Mouse (Mus musculus): ENCODE data around the gene Gadd45b. TPM values are rescaled to one million over a fixed set of nuclear protein-coding genes. Genes with fewer than 3 reads are reported as not detected.

Gene Gadd45b
- polyA plus RNA-seq, 1 experiment from 2014 or later = 32.7 TPM

DNA sequence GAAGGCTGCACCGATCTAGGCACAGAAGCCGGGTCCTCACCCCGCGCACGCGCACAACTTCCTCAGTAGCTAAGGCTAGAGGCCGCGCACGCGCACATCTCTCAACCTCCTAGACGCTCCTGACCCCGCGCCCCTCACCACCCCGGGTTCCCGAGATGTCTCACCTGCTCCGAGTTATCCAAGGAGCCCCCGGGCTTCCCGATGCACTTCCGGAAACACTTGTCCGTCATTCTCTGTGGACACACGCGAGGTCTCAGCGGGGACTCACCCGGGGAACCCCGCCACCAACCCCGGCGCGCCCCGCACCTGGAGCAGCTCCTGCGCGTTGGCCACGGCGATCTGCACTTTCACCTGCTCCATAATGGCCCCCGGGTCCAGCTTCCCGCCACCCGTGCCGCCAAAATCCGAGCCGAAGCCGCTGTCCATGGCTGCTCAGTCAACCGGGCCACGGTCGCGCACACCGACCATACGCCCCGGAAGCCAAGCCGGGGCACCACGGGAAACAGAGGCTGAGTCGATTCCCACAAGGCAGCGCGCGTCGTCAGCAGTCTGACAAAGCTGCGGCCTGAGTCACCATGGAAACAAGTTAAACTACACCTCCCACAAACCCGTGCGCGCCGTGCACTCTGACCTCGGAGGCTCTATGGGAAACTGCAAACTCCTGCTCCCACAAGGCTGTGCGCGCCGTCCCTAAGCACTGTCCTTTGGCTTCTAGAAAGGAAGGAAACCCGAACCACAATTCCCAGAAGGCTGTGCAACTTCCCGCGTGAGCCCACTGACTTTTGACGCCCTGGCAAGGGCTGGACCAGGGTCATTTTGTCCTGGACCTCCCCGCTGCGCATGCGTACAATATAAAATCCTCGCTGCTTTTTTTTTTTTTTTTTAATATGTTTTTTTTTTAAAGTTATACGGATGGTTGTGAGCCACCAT is 29.3 kb upstream of the Gadd45b start, which contains the start of gene Timm13:
Gene Timm13 (minus strand): TSS at position 652 of the 930 bp plus-strand sequence.
- Histone ChIP-seq H3K9ac (peak within 1 kb of the TSS; percentile 88), H3K4me2 (replicated peaks) (peak within 1 kb of the TSS; percentile 97), H3K27me3 (peaks cover 5% of the 10 kb centered on the region; the same call in 1 of the 2 replicates), H3K36me3 (peaks cover 60% of the 10 kb centered on the region), H3K4me1 (peaks cover 22% of the 10 kb centered on the region), H3K9me3 (no peaks in the 10 kb centered on the region), H3K4me3 (peak within 1 kb of the TSS; percentile 91), H3K27ac (peak within 1 kb of the TSS; percentile 81)
- ATAC-seq (ENCODE audit: low FRiP score, low read depth) = peak; percentile 95
- WGBS = under 1% methylated on average over 72 of the region's 72 CpGs

DNA sequence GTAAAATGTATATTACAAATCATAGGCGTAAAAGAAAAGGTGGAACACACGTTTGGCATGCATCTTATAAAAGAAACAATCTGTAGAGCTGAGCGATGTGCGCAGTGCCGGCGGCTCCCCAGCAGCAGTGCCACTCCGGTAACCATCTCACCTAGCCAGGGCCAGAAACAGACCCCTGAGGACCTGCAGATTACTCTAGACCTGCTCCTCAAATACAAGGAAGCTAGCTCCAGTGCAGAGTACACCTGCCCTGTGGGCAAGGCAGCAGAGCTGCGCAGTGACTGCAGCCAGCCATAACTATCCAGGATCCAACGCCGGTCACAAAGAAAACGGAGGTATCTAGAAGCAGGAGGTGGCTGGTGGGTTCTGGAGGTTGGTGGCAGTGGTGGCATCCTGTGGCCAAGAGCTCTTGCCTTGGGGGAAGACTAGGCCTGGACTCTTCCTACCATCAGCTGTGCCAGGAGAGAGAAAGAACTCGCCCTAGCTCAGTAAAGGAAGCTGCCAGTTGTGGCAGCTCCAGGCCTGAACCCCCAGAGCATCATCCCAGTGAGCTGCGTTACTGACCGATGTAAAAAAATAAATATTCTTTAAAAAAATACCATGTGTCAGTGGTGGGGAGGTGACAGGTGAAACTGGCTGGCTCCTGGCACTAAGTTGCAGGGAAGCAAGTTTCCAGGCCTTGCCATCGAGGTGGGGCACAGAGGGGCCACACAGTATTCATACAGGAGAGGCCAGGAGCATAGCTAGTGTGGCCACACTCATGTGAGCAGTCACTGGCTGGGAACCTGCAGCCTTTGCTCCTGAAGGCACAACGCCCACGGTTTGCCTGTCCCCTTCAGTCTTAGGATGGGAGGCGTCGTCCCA is 28.2 kb upstream of the Gadd45b start:
- no peak for ATAC-seq (ENCODE audit: low FRiP score, low read depth)
- peak overlapping the region; percentile 50 for H3K4me2 ChIP-seq (replicated peaks)
- WGBS = 88% methylated on average over 19 of the region's 19 CpGs
- H3K27ac ChIP-seq = peak overlapping the region; percentile 70
- peaks cover 22% of the 10 kb centered on the region for H3K4me1 ChIP-seq
- H3K27me3 ChIP-seq = peaks cover 5% of the 10 kb centered on the region; the same call in 1 of the 2 replicates
- H3K9me3 ChIP-seq = no peaks in the 10 kb centered on the region
- peak overlapping the region; percentile 39 for H3K9ac ChIP-seq
- H3K4me3 ChIP-seq = peak overlapping the region; percentile 91
- peaks cover 70% of the 10 kb centered on the region for H3K36me3 ChIP-seq

DNA sequence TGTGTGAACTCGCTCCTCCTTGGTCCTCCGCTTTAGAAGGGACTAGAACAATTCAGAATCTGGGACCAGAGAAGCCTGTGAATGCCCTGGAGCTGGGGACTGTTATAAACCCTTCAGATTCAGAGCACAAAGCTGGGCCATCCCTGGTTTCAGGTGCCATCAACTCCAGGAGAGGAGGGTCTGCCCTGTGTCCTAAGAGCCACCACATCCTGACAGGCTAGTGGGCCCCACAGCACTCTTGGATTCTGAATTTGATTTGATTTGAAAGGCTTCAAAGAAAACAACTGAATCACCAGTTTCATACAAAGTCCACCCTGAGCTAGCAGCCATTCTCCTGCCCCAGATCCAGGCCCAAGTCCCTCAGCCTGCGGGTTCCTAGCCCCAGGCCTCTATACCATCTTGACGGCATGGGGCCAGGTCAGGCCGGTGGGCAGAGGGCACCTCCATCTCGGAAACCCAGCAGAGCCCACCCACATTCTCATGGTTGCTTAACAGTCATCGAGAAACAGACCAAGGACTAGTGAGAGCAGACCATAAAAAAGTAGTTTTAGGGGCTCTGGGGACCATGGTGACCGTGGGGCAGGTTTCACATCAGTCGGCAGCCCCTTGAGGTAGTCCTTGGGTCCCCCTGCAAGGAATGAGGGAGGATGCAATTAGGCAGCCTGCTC is 27.5 kb upstream of the Gadd45b start:
- Histone ChIP-seq H3K27me3 (peaks cover 5% of the 10 kb centered on the region; the same call in 1 of the 2 replicates), H3K4me1 (peaks cover 22% of the 10 kb centered on the region), H3K9ac (no peak overlapping the region), H3K4me2 (replicated peaks) (no peak overlapping the region), H3K36me3 (peaks cover 75% of the 10 kb centered on the region), H3K4me3 (no peak overlapping the region), H3K27ac (no peak overlapping the region), H3K9me3 (no peaks in the 10 kb centered on the region)
- 89% methylated on average over 9 of the region's 9 CpGs for WGBS
- no peak for ATAC-seq (ENCODE audit: low FRiP score, low read depth)

DNA sequence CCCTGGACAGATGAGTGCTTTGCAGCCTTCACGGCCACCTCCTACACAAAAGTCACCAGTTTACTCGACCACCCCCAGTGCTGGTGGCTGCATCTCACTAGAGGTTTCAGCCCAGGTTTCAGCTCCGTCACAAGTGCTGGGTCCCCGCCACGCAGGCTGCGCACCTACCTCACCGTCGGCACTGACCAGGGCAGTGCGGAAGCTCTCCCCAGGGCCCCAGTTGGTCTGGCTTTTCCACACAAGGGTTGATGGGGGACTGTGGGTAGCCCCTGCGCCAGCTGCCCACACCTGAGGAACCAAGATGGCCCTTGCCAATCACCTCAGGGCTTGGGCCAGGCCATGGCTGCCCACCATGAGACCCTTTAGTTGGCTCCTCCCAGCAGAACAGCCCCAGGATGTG is 26.6 kb upstream of the Gadd45b start:
- Histone ChIP-seq H3K36me3 (peaks cover 78% of the 10 kb centered on the region), H3K27ac (no peak overlapping the region), H3K4me1 (peaks cover 17% of the 10 kb centered on the region), H3K9ac (no peak overlapping the region), H3K27me3 (no peaks in the 10 kb centered on the region), H3K4me3 (no peak overlapping the region), H3K9me3 (no peaks in the 10 kb centered on the region), H3K4me2 (replicated peaks) (no peak overlapping the region)
- WGBS = 92% methylated on average over 10 of the region's 10 CpGs
- ATAC-seq (ENCODE audit: low FRiP score, low read depth) = no peak

DNA sequence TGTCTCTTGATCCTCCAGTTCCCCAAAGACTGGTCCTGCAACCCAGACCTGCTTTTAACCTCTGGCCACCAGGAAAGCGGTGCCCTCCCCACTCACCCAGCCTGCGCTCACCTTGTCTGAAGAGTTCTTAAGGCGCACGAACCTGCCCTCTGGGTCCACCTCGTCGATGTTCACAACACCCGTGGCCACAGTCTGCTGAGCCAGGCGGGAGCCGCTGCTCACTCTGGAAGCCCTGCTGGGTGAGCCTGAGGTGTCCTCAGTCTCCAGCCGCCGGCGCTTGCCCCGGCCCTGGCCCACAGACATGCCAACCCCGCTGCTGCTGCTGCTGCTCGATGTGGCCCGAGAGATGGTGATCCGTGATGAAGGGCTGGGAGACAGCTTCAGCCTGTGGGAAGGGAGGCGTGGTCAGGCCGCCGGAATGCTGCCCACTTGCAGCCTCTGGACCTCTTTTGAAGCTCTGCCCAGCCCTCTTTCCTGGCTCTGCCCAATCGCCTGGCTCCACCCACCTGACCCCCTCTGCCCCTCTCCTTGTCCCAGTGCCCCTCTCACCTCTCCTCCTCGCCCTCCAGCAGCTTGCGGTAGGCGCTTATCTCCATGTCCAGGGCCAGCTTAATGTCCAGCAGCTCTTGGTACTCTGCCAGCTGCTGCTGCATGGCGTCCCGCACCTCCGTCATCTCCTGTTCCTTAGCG is 25.7 kb upstream of the Gadd45b start:
- peaks cover 78% of the 10 kb centered on the region for H3K36me3 ChIP-seq
- H3K9me3 ChIP-seq = no peaks in the 10 kb centered on the region
- ATAC-seq (ENCODE audit: low FRiP score, low read depth) = no peak
- WGBS = 86% methylated on average over 28 of the region's 28 CpGs
- no peaks in the 10 kb centered on the region for H3K27me3 ChIP-seq
- H3K4me2 ChIP-seq (replicated peaks) = no peak overlapping the region
- no peak overlapping the region for H3K4me3 ChIP-seq
- peaks cover 13% of the 10 kb centered on the region for H3K4me1 ChIP-seq
- H3K27ac ChIP-seq = no peak overlapping the region
- peak overlapping the region; percentile 13; the same call in 1 of the 2 replicates for H3K9ac ChIP-seq

DNA sequence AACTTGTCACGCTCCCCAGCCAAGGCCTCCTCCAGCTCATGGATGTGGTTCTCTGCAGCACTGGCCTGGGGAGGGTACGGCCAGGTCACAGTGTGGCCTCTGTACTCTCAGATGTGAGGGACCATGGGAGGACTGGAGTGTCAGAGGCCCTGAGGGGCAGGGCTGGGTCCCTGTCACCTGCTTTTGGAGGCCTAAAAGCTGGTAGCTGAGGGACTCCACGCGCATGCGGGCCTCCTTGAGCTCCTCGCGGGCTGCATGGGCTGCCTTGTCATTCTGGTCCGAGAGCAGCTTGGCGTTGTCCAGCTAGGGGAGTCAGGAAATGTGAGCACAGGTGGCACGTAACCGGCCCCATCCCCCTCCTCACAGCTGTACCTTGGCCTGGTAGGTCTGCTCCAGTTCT is 25.2 kb upstream of the Gadd45b start:
- no peak overlapping the region for H3K4me3 ChIP-seq
- H3K4me1 ChIP-seq = peaks cover 8% of the 10 kb centered on the region
- H3K9me3 ChIP-seq = no peaks in the 10 kb centered on the region
- WGBS = 93% methylated on average over 11 of the region's 11 CpGs
- peak overlapping the region; percentile 13; the same call in 1 of the 2 replicates for H3K9ac ChIP-seq
- H3K27ac ChIP-seq = no peak overlapping the region
- H3K36me3 ChIP-seq = peaks cover 80% of the 10 kb centered on the region
- no peak overlapping the region for H3K4me2 ChIP-seq (replicated peaks)
- H3K27me3 ChIP-seq = no peaks in the 10 kb centered on the region
- ATAC-seq (ENCODE audit: low FRiP score, low read depth) = no peak

DNA sequence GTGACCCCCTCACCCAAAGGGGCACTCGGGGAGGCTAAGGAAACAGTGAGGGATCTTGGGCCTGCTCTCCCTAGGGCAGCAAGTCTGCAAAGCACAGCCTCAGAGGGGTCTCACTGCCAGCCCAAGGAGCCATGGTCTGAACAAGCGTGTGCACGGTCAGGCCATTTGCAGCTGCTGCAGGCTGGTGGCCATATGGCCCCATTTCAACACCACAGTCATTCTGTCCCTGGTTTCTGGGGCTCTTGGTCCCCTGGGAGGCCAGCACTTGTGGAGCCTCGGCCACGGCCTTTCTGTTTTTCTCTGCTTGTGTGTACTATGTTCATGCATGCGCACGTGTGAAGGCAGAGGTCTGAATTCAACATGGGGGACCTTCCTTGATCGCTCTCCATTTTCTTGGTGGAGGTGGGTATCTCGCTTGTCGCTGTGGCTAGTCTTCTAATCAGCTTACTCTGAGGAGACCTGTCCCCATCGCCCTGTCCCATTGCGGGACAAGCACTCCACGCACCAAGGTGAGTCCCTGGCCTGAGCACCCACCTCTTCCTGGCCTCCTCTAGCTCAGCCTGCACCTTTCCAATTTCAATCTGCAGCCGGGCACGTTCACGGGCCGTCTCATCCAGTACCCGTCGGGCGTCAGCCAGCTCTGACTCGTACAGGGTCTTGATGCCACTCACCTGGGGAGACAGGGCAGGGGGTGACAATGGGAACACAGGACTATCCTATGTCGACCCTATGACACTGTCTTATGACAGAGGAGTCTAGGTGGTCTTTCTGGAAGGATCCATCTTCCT is 20.3 kb upstream of the Gadd45b start:
- Histone ChIP-seq H3K9ac (no peak overlapping the region), H3K36me3 (peaks cover 86% of the 10 kb centered on the region), H3K27ac (no peak overlapping the region), H3K4me2 (replicated peaks) (no peak overlapping the region), H3K27me3 (no peaks in the 10 kb centered on the region), H3K9me3 (no peaks in the 10 kb centered on the region), H3K4me1 (no peaks in the 10 kb centered on the region), H3K4me3 (no peak overlapping the region)
- ATAC-seq (ENCODE audit: low FRiP score, low read depth) = no peak
- 97% methylated on average over 22 of the region's 22 CpGs for WGBS

DNA sequence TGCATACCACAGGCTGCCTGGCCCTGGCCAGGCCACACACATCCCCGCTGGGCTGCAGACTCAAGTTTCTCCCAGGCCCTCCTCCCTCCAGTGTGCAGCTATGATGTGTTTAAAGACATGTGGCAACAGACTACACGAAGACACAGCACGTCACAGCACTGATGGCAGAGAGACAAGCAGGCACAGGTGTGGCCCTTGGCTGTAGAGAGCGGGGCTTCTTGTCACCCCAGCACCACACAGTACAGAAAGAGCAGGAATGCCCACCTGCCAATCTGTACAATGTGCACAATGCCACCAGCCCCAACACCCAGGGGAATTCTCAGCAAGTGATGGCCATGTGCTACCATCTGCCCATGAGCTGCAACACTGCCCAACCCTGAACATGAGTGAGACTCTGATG is 18.5 kb upstream of the Gadd45b start:
- H3K9ac ChIP-seq = no peak overlapping the region
- H3K4me2 ChIP-seq (replicated peaks) = no peak overlapping the region
- peak; percentile 9; the same call in 1 of the 2 replicates for ATAC-seq (ENCODE audit: low FRiP score, low read depth)
- no peaks in the 10 kb centered on the region for H3K9me3 ChIP-seq
- 0 out of 2 replicates have a peak, but pooled peaks cover 5% of the 10 kb centered on the region for H3K4me1 ChIP-seq
- no peak overlapping the region for H3K4me3 ChIP-seq
- H3K27ac ChIP-seq = no peak overlapping the region
- H3K36me3 ChIP-seq = peaks cover 76% of the 10 kb centered on the region
- WGBS = 87% methylated on average over 4 of the region's 4 CpGs
- no peaks in the 10 kb centered on the region for H3K27me3 ChIP-seq

DNA sequence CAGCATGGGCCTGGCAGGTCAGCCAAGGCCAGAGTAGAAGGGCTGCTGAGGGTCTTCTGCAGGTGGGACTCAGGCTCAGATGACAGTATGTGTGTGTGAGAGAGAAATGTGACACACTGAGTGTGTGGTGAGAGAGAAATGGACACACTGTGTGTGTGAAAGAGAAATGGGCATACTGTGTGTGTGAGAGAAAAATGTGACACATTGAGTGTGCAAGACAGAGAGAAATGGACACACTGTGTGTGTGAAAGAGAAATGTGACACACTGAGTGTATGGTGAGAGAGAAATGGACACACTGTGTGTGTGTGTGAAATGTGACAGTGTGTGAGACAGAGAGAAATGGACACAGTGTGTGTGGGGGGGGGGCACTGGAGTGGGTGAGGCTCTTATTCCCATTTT is 18.0 kb upstream of the Gadd45b start:
- Histone ChIP-seq H3K27ac (no peak overlapping the region), H3K4me1 (peaks cover 10% of the 10 kb centered on the region; the same call in 1 of the 2 replicates), H3K27me3 (no peaks in the 10 kb centered on the region), H3K9ac (no peak overlapping the region), H3K4me3 (no peak overlapping the region), H3K36me3 (peaks cover 73% of the 10 kb centered on the region), H3K9me3 (no peaks in the 10 kb centered on the region), H3K4me2 (replicated peaks) (no peak overlapping the region)
- ATAC-seq (ENCODE audit: low FRiP score, low read depth) = no peak

DNA sequence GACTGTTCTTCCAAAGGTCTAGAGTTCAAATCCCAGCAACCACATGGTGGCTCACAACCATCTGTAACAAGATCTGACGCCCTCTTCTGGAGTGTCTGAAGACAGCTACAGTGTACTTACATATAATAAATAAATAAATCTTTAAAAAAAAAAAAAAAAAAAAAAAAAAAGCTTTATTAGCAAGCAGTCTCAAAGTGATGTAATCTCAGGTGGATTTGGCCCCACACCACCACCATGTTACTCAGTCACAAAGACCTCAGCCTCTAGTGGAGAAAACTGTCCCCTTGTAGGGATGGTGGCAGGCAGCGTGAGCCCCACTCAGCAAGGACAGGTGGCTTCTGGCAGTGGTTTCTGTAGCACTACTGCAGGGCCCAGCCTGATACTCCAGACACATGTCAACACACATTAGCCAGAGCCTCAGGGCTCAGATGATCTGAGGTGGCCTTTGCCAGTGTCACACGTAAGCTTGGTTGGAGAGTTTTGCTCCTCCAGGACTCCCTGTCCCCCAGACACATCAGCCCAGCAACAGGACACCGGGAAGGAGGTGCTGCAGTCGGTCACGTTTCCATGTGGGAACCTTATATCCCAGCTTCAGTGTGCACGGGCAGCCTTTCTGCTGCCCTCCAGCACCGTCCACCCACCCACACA is 16.4 kb upstream of the Gadd45b start:
- Histone ChIP-seq H3K27me3 (no peaks in the 10 kb centered on the region), H3K27ac (no peak overlapping the region; the same call in 1 of the 2 replicates), H3K9me3 (no peaks in the 10 kb centered on the region), H3K4me3 (no peak overlapping the region), H3K9ac (no peak overlapping the region), H3K4me1 (peaks cover 17% of the 10 kb centered on the region), H3K36me3 (peaks cover 58% of the 10 kb centered on the region), H3K4me2 (replicated peaks) (no peak overlapping the region)
- no peak for ATAC-seq (ENCODE audit: low FRiP score, low read depth)
- 86% methylated on average over 7 of the region's 8 CpGs for WGBS
